Mouse (Mus musculus): ENCODE data around the gene Timp2.

GRCm38 (mm10) chr11:118378656-118379055, 23.1 kb upstream of the Timp2 start:
- TF ChIP-seq GATA1 (IDR thresholded peaks at IDR 0.05; ENCODE audit: borderline replicate concordance, low read length), result no peak
- no peak for TF ChIP-seq FLI1 (IDR thresholded peaks at IDR 0.05; ENCODE audit: low read length)
